Comparison of ENCODE assay signal across 18 mouse cellular contexts in the genomic region with DNA sequence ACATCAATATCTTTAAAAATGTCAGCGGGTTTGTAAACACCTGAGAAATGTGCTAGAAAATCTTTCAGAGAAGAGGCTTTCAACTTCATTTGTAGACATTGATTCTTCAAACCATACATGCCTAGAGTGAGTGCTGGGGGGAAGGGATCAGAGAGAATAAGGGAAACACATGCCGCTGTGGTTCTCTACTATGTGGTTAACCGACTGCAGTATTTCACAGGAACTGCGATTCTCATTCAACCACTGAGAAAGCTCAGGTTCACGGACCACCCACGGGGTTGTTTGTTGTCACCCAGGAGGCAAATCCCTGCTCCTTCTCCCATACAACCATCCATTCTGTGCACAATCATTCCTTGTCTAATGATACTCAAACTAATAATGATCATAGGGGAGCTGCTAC.
"Had no signal": no experiment of that assay in that cellular context is flagged by ENCODE, and none has a peak within 500 bp of the region (broad histone marks: within the 10 kb centered on the region; RNA-seq: fewer than 3 reads in every experiment).

No protein-coding gene starts in this region.

- H3K27me3 ChIP-seq: liver, embryonic 13.5 days; stomach, embryonic 15.5 days had no signal

- H3K36me3 ChIP-seq: limb, embryonic 13.5 days; liver, embryonic 13.5 days; midbrain, embryonic 12.5 days; midbrain, embryonic 15.5 days; neural tube, embryonic 13.5 days; stomach, embryonic 15.5 days had no signal

- H3K9ac ChIP-seq: limb, embryonic 13.5 days; liver, embryonic 13.5 days; midbrain, embryonic 12.5 days; midbrain, embryonic 15.5 days; neural tube, embryonic 13.5 days; stomach, embryonic 15.5 days had no signal

- H3K4me2 ChIP-seq: limb, embryonic 13.5 days; liver, embryonic 13.5 days; midbrain, embryonic 12.5 days; midbrain, embryonic 15.5 days; neural tube, embryonic 13.5 days; stomach, embryonic 15.5 days had no signal

- H3K4me3 ChIP-seq: left cerebral cortex, adult 2 months; limb, embryonic 13.5 days; liver, embryonic 13.5 days; midbrain, embryonic 12.5 days; midbrain, embryonic 15.5 days; myocyte; neural tube, embryonic 13.5 days; stomach, embryonic 15.5 days had no signal

- H3K4me1 ChIP-seq: limb, embryonic 13.5 days; liver, embryonic 13.5 days; midbrain, embryonic 12.5 days; midbrain, embryonic 15.5 days; neural tube, embryonic 13.5 days; stomach, embryonic 15.5 days had no signal

- H3K9me3 ChIP-seq: limb, embryonic 13.5 days; liver, embryonic 13.5 days; midbrain, embryonic 12.5 days; midbrain, embryonic 15.5 days; neural tube, embryonic 13.5 days; stomach, embryonic 15.5 days had no signal

- ATAC-seq: midbrain, embryonic 15.5 days had no signal

- DNase-seq: kidney, adult 2 months; kidney, postnatal 10 days; kidney, postnatal 36 days; layer of hippocampus, postnatal 36 days; left cerebral cortex, postnatal 4 days; liver, embryonic 13.5 days; lung, adult 2 months; retina, postnatal 1 day; right cerebral cortex, postnatal 25 days; spleen, adult 18-20 months; thymus, postnatal 25 days had no signal

- H3K27ac ChIP-seq: left cerebral cortex, adult 2 months; limb, embryonic 13.5 days; liver, embryonic 13.5 days; midbrain, embryonic 12.5 days; midbrain, embryonic 15.5 days; neural tube, embryonic 13.5 days; stomach, embryonic 15.5 days had no signal
